Mouse (Mus musculus) liver, postnatal 0 days (tissue): Measurements from ENCODE around the gene Set. TPM values are rescaled to one million over a fixed set of nuclear protein-coding genes. Genes with fewer than 3 reads are reported as not detected.
"Not testable (repeated sequence)": the region's sequence is repeated elsewhere in the genome, so short reads cannot be mapped to it uniquely, and the experiment has no call there.

ENCODE experiments used
- ATAC-seq: fragments of 200-750 bp; cut with Nextera tagmentation; 2 replicates; pipeline ENCODE4 v1.8.0; 2017; ENCODE audit warnings: mild to moderate bottlenecking, moderate library complexity
- DNase-seq: peaks from one replicate; pipeline ENCODE4 v3.0.0-alpha.2; 2016
- H3K27ac ChIP-seq: fragments of 300-500 bp; sonication (generic); 2 replicates; pipeline ENCODE4 v1.5.1; 2014; ENCODE audit warnings: antibody characterized with exemption, moderate library complexity, mild to moderate bottlenecking, low read depth
- H3K27me3 ChIP-seq: fragments of 300-500 bp; sonication (generic); 2 replicates; pipeline ENCODE4 v1.6.1; 2014; ENCODE audit warnings: low read length, control low read depth, mixed read lengths; ENCODE audit not compliant: insufficient read depth
- H3K36me3 ChIP-seq: fragments of 300-500 bp; sonication (generic); replicated peaks from 2 replicates; pipeline ENCODE4 v1.6.1; 2014; ENCODE audit warnings: mild to moderate bottlenecking, control low read depth, low read length, moderate library complexity, mixed read lengths; ENCODE audit not compliant: insufficient read depth
- H3K4me1 ChIP-seq: fragments of 300-500 bp; sonication (generic); 2 replicates; pipeline ENCODE4 v1.6.1; 2014; ENCODE audit warnings: antibody characterized with exemption, mild to moderate bottlenecking, control low read depth; ENCODE audit not compliant: insufficient read depth
- H3K4me2 ChIP-seq: fragments of 300-500 bp; sonication (generic); 2 replicates; pipeline ENCODE4 v1.6.1; 2014; ENCODE audit warnings: low read depth, mild to moderate bottlenecking, low read length, moderate library complexity, mixed read lengths
- H3K4me3 ChIP-seq: fragments of 300-500 bp; sonication (generic); 2 replicates; pipeline ENCODE4 v1.5.1; 2014; ENCODE audit warnings: low read depth, low read length
- H3K9ac ChIP-seq: fragments of 300-500 bp; sonication (generic); replicated peaks from 2 replicates; pipeline ENCODE4 v1.6.1; 2014; ENCODE audit warnings: mild to moderate bottlenecking, moderate library complexity
- H3K9me3 ChIP-seq: fragments of 300-500 bp; sonication (generic); 2 replicates; pipeline ENCODE4 v1.6.1; 2016; ENCODE audit warnings: mild to moderate bottlenecking, control low read depth, low read length, mixed read lengths
- CTCF ChIP-seq: sonication (generic); IDR thresholded peaks from 2 replicates; pipeline ENCODE4 v1.5.1; 2016; ENCODE audit warnings: antibody characterized with exemption, low read depth
- EP300 ChIP-seq: IDR thresholded peaks from 2 replicates; pipeline ENCODE4 v1.6.1; 2016; ENCODE audit warnings: antibody characterized with exemption, low read depth, mild to moderate bottlenecking
- WGBS: fragments of 180-500 bp; shearing (Covaris S2); extraction: QIAGEN DNeasy Blood & Tissue Kit; methylation state at CpG from one replicate; pipeline ENCODE4 v1.1.7; 2014; ENCODE audit not compliant: insufficient replicate concordance; 5-methylcytosine and 5-hydroxymethylcytosine counted together
- polyA plus RNA-seq: library from polyadenylated mRNA; unstranded; fragments of >200 nt; fragmentation: Nextera tagmentation; extraction: Ambion mirVana; gene quantifications from 2 replicates; pipeline ENCODE4 v1.2.1, GENCODE M21; 2015

The Set gene
- polyA plus RNA-seq, 1 experiment from 2014 or later: 115 TPM

GRCm38 (mm10) chr2:30055310-30055709 lies 1.9 kb upstream of the Set start:
- not testable (repeated sequence) for H3K9ac ChIP-seq, H3K4me2 ChIP-seq, H3K4me1 ChIP-seq, DNase-seq, H3K9me3 ChIP-seq, H3K36me3 ChIP-seq, H3K27me3 ChIP-seq, H3K4me3 ChIP-seq, H3K27ac ChIP-seq, ATAC-seq
- TF ChIP-seq CTCF: peak; percentile 25; the same call in 1 of the 2 replicates
- WGBS: 93% methylated on average over 3 of the region's 3 CpGs

GRCm38 (mm10) chr2:30056736-30057135 lies 442 bp upstream of the Set start:
- Histone ChIP-seq H3K36me3 (no peaks in the 10 kb centered on the region), H3K4me1 (peaks cover 9% of the 10 kb centered on the region), H3K9me3 (no peaks in the 10 kb centered on the region), H3K27ac (no peak overlapping the region), H3K4me2 (no peak overlapping the region), H3K4me3 (no peak overlapping the region), H3K27me3 (no peaks in the 10 kb centered on the region; the same call in 1 of the 2 replicates), H3K9ac (no peak overlapping the region)
- ATAC-seq: no peak
- 78% methylated on average over 3 of the region's 3 CpGs for WGBS
- DNase-seq: no peak
- TF ChIP-seq EP300 (no peak), CTCF (no peak)

GRCm38 (mm10) chr2:30058418-30058817 lies 1.2 kb downstream of the Set start:
- H3K36me3 ChIP-seq: no peaks in the 10 kb centered on the region
- DNase-seq (no peak), ATAC-seq (no peak)
- no peak overlapping the region for H3K9ac ChIP-seq
- H3K4me1 ChIP-seq: peaks cover 13% of the 10 kb centered on the region
- H3K4me3 ChIP-seq: no peak overlapping the region
- H3K27me3 ChIP-seq: no peaks in the 10 kb centered on the region; the same call in 1 of the 2 replicates
- H3K9me3 ChIP-seq: no peaks in the 10 kb centered on the region
- TF ChIP-seq EP300: no peak
- no peak for TF ChIP-seq CTCF
- no peak overlapping the region for H3K27ac ChIP-seq
- no peak overlapping the region for H3K4me2 ChIP-seq
- WGBS: 77% methylated on average over 5 of the region's 5 CpGs

- Histone ChIP-seq H3K27me3 (no peaks in the 10 kb centered on the region), H3K4me3 (peak overlapping the region; percentile 54), H3K4me2 (peak overlapping the region; percentile 94), H3K9ac (peak overlapping the region; percentile 80), H3K9me3 (no peaks in the 10 kb centered on the region), H3K4me1 (peaks cover 32% of the 10 kb centered on the region), H3K27ac (peak overlapping the region; percentile 93), H3K36me3 (no peaks in the 10 kb centered on the region)
- WGBS: 7% methylated on average over 34 of the region's 37 CpGs
- TF ChIP-seq CTCF (no peak), EP300 (no peak)
- ATAC-seq (no peak), DNase-seq (peak; percentile 64)
Observed at GRCm38 (mm10) chr2:30061215-30062166, 4.3 kb downstream of the Set start.

- peak overlapping the region; percentile 80 for H3K9ac ChIP-seq
- peak overlapping the region; percentile 93 for H3K27ac ChIP-seq
- H3K4me3 ChIP-seq: peak overlapping the region; percentile 54
- peak; percentile 12; the same call in 1 of the 2 replicates for ATAC-seq
- no peaks in the 10 kb centered on the region for H3K27me3 ChIP-seq
- peak; percentile 69 for DNase-seq
- no peaks in the 10 kb centered on the region for H3K36me3 ChIP-seq
- TF ChIP-seq EP300 (no peak), CTCF (no peak)
- H3K4me2 ChIP-seq: peak overlapping the region; percentile 94
- H3K9me3 ChIP-seq: no peaks in the 10 kb centered on the region
- under 1% methylated on average over 40 of the region's 40 CpGs for WGBS
- peaks cover 32% of the 10 kb centered on the region for H3K4me1 ChIP-seq
Observed at GRCm38 (mm10) chr2:30062249-30063093, 5.3 kb downstream of the Set start.

GRCm38 (mm10) chr2:30063235-30063634 lies 6.1 kb downstream of the Set start:
- Histone ChIP-seq H3K27ac (peak overlapping the region; percentile 93), H3K27me3 (no peaks in the 10 kb centered on the region), H3K4me3 (peak overlapping the region; percentile 54), H3K9ac (peak overlapping the region; percentile 80), H3K36me3 (no peaks in the 10 kb centered on the region; the same call in 1 of the 2 replicates), H3K9me3 (no peaks in the 10 kb centered on the region), H3K4me1 (peaks cover 37% of the 10 kb centered on the region), H3K4me2 (peak overlapping the region; percentile 94)
- 1% methylated on average over 8 of the region's 8 CpGs for WGBS
- ATAC-seq: no peak
- DNase-seq: no peak
- TF ChIP-seq CTCF: no peak
- no peak for TF ChIP-seq EP300
